Mouse (Mus musculus): Measurements from ENCODE around the gene Ddx19a. TPM values are rescaled to one million over a fixed set of nuclear protein-coding genes. Genes with fewer than 3 reads are reported as not detected.

The Ddx19a gene
- polyA plus RNA-seq, 1 experiment: 29.4 TPM

- TF ChIP-seq POLR2A (IDR thresholded peaks at IDR 0.05; ENCODE audit: borderline replicate concordance, insufficient read depth, low read length): no peak
- TF ChIP-seq CTCF (IDR thresholded peaks at IDR 0.05; ENCODE audit: borderline replicate concordance, insufficient read depth, low read depth, low read length): no peak
- DNase-seq: peak; percentile 79 to 80
- 11% methylated on average over 15 of the region's 15 CpGs for WGBS
- no peaks in the 10 kb centered on the region for H3K27me3 ChIP-seq (ENCODE audit: control insufficient read depth, insufficient read depth, low read length)
- peaks cover 37% of the 10 kb centered on the region for H3K4me1 ChIP-seq (ENCODE audit: control insufficient read depth, insufficient read depth, low read length)
- H3K27ac ChIP-seq (ENCODE audit: insufficient read depth, low read length): peak overlapping the region; percentile 99
- peak overlapping the region; percentile 67 for H3K4me3 ChIP-seq (replicated peaks; ENCODE audit: insufficient read depth, low read depth, low read length)
Observed at GRCm38 (mm10) chr8:110956619-110957450, 40.8 kb downstream of the Ddx19a start.

- no peak for TF ChIP-seq CTCF (IDR thresholded peaks at IDR 0.05; ENCODE audit: borderline replicate concordance, insufficient read depth, low read depth, low read length)
- no peak for TF ChIP-seq POLR2A (IDR thresholded peaks at IDR 0.05; ENCODE audit: borderline replicate concordance, insufficient read depth, low read length)
- H3K27ac ChIP-seq (ENCODE audit: insufficient read depth, low read length): no peak overlapping the region
- no peak for DNase-seq
- peaks cover 40% of the 10 kb centered on the region for H3K4me1 ChIP-seq (ENCODE audit: control insufficient read depth, insufficient read depth, low read length)
- no peaks in the 10 kb centered on the region for H3K27me3 ChIP-seq (ENCODE audit: control insufficient read depth, insufficient read depth, low read length)
- no peak overlapping the region for H3K4me3 ChIP-seq (replicated peaks; ENCODE audit: insufficient read depth, low read depth, low read length)
- WGBS: 69% methylated on average over 8 of the region's 8 CpGs
Observed at GRCm38 (mm10) chr8:110954776-110955175, 42.8 kb downstream of the Ddx19a start.

GRCm38 (mm10) chr8:110950065-110950484 is 47.5 kb downstream of the Ddx19a start:
- TF ChIP-seq CTCF (IDR thresholded peaks at IDR 0.05; ENCODE audit: borderline replicate concordance, insufficient read depth, low read depth, low read length) (no peak), POLR2A (IDR thresholded peaks at IDR 0.05; ENCODE audit: borderline replicate concordance, insufficient read depth, low read length) (no peak)
- H3K4me1 ChIP-seq (ENCODE audit: control insufficient read depth, insufficient read depth, low read length): peaks cover 29% of the 10 kb centered on the region
- peak in 1 of 2 experiments; percentile 47 for DNase-seq
- peak overlapping the region; percentile 63 for H3K27ac ChIP-seq (ENCODE audit: insufficient read depth, low read length)
- WGBS: 40% methylated on average over 17 of the region's 17 CpGs
- H3K27me3 ChIP-seq (ENCODE audit: control insufficient read depth, insufficient read depth, low read length): no peaks in the 10 kb centered on the region
- H3K4me3 ChIP-seq (replicated peaks; ENCODE audit: insufficient read depth, low read depth, low read length): no peak overlapping the region

- Histone ChIP-seq H3K27me3 (ENCODE audit: control insufficient read depth, insufficient read depth, low read length) (no peaks in the 10 kb centered on the region), H3K4me1 (ENCODE audit: control insufficient read depth, insufficient read depth, low read length) (peaks cover 41% of the 10 kb centered on the region), H3K27ac (ENCODE audit: insufficient read depth, low read length) (no peak overlapping the region), H3K4me3 (replicated peaks; ENCODE audit: insufficient read depth, low read depth, low read length) (no peak overlapping the region)
- 54% methylated on average over 4 of the region's 4 CpGs for WGBS
- TF ChIP-seq POLR2A (IDR thresholded peaks at IDR 0.05; ENCODE audit: borderline replicate concordance, insufficient read depth, low read length) (no peak), CTCF (IDR thresholded peaks at IDR 0.05; ENCODE audit: borderline replicate concordance, insufficient read depth, low read depth, low read length) (no peak)
- no peak for DNase-seq
Observed at GRCm38 (mm10) chr8:110945716-110946115, 51.9 kb downstream of the Ddx19a start.

- H3K4me1 ChIP-seq (ENCODE audit: control insufficient read depth, insufficient read depth, low read length): peaks cover 40% of the 10 kb centered on the region
- no peak for DNase-seq
- no peaks in the 10 kb centered on the region for H3K27me3 ChIP-seq (ENCODE audit: control insufficient read depth, insufficient read depth, low read length)
- no peak overlapping the region for H3K27ac ChIP-seq (ENCODE audit: insufficient read depth, low read length)
- WGBS: 76% methylated on average over 7 of the region's 7 CpGs
- TF ChIP-seq CTCF (IDR thresholded peaks at IDR 0.05; ENCODE audit: borderline replicate concordance, insufficient read depth, low read depth, low read length) (no peak), POLR2A (IDR thresholded peaks at IDR 0.05; ENCODE audit: borderline replicate concordance, insufficient read depth, low read length) (no peak)
- no peak overlapping the region for H3K4me3 ChIP-seq (replicated peaks; ENCODE audit: insufficient read depth, low read depth, low read length)
Observed at GRCm38 (mm10) chr8:110944276-110944876, 53.2 kb downstream of the Ddx19a start.

- WGBS: 10% methylated on average over 10 of the region's 10 CpGs
- DNase-seq: peak; percentile 86 to 91
- H3K27ac ChIP-seq (ENCODE audit: insufficient read depth, low read length): peak overlapping the region; percentile 75
- H3K4me1 ChIP-seq (ENCODE audit: control insufficient read depth, insufficient read depth, low read length): peaks cover 48% of the 10 kb centered on the region
- no peak for TF ChIP-seq CTCF (IDR thresholded peaks at IDR 0.05; ENCODE audit: borderline replicate concordance, insufficient read depth, low read depth, low read length)
- H3K4me3 ChIP-seq (replicated peaks; ENCODE audit: insufficient read depth, low read depth, low read length): no peak overlapping the region
- H3K27me3 ChIP-seq (ENCODE audit: control insufficient read depth, insufficient read depth, low read length): no peaks in the 10 kb centered on the region
Observed at GRCm38 (mm10) chr8:110941453-110941948, 56.1 kb downstream of the Ddx19a start.

GRCm38 (mm10) chr8:110940682-110941452 is 56.7 kb downstream of the Ddx19a start:
- H3K27ac ChIP-seq (ENCODE audit: insufficient read depth, low read length): peak overlapping the region; percentile 75
- DNase-seq: peak; percentile 89 to 93
- no peak for TF ChIP-seq POLR2A (IDR thresholded peaks at IDR 0.05; ENCODE audit: borderline replicate concordance, insufficient read depth, low read length)
- TF ChIP-seq CTCF (IDR thresholded peaks at IDR 0.05; ENCODE audit: borderline replicate concordance, insufficient read depth, low read depth, low read length): no peak
- peaks cover 49% of the 10 kb centered on the region for H3K4me1 ChIP-seq (ENCODE audit: control insufficient read depth, insufficient read depth, low read length)
- WGBS: 13% methylated on average over 15 of the region's 15 CpGs
- H3K4me3 ChIP-seq (replicated peaks; ENCODE audit: insufficient read depth, low read depth, low read length): no peak overlapping the region
- no peaks in the 10 kb centered on the region for H3K27me3 ChIP-seq (ENCODE audit: control insufficient read depth, insufficient read depth, low read length)

Measured in cerebellum, adult 2 months (tissue).